Mouse (Mus musculus) small intestine, adult 2 months (tissue): Measurements from ENCODE around the gene P3h1. TPM values are rescaled to one million over a fixed set of nuclear protein-coding genes. Genes with fewer than 3 reads are reported as not detected.

Experiments
- H3K27ac ChIP-seq: fragments of 200-500 bp; 2 replicates; pipeline ENCODE4 v1.5.1; 2012; ENCODE audit warnings: low read depth, low read length, control low read depth, inconsistent platforms; ENCODE audit not compliant: insufficient read depth
- H3K27me3 ChIP-seq: fragments of 200-500 bp; 2 replicates; pipeline ENCODE4 v1.6.1; 2012; ENCODE audit warnings: mild to moderate bottlenecking, moderate library complexity, low read length, inconsistent platforms; ENCODE audit not compliant: control insufficient read depth, insufficient read depth
- H3K36me3 ChIP-seq: fragments of 200-500 bp; 2 replicates; pipeline ENCODE4 v1.6.1; 2012; ENCODE audit warnings: mild to moderate bottlenecking, low read length, control low read depth, inconsistent platforms; ENCODE audit not compliant: control insufficient read depth, insufficient read depth
- H3K4me1 ChIP-seq: fragments of 200-500 bp; 2 replicates; pipeline ENCODE4 v1.6.1; 2012; ENCODE audit warnings: low read length, inconsistent platforms, mixed read lengths; ENCODE audit not compliant: control insufficient read depth, insufficient read depth, insufficient read length
- H3K4me3 ChIP-seq: fragments of 200-500 bp; 2 replicates; pipeline ENCODE4 v1.5.1; 2012; ENCODE audit warnings: low read depth, mild to moderate bottlenecking, control low read depth, inconsistent platforms, low read length, moderate library complexity
- CTCF ChIP-seq: fragments of 200-500 bp; IDR thresholded peaks from 2 replicates; pipeline ENCODE4 v1.5.1; 2012; ENCODE audit warnings: low read depth, mild to moderate bottlenecking, control low read depth, inconsistent platforms, low read length, moderate library complexity, mixed read lengths; ENCODE audit not compliant: insufficient replicate concordance, insufficient read length; ENCODE audit errors: extremely low read depth
- POLR2A ChIP-seq: fragments of 200-500 bp; IDR thresholded peaks from 2 replicates; pipeline ENCODE4 v1.6.1; 2012; ENCODE audit warnings: low read depth, mild to moderate bottlenecking, control low read depth, inconsistent platforms, low read length, moderate library complexity
- whole genome bisulfite sequencing: fragments of 180-500 bp; shearing (Covaris S2); methylation state at CpG from one replicate; pipeline ENCODE4 v1.1.7; 2018; 5-methylcytosine and 5-hydroxymethylcytosine counted together
- polyA plus RNA-seq: library from polyadenylated mRNA; depleted of rRNA; stranded (reverse); fragments of >200 nt; gene quantifications from 2 replicates; pipeline ENCODE4 v1.2.3, GENCODE M21; 2012

Gene P3h1
- polyA plus RNA-seq, 1 experiment = 6.3 TPM

- no peak overlapping the region for H3K27ac ChIP-seq
Observed at GRCm38 (mm10) chr4:119257083-119257482, 24.4 kb downstream of the P3h1 start.

GRCm38 (mm10) chr4:119259344-119260254 is 26.9 kb downstream of the P3h1 start:
- TF ChIP-seq CTCF (no peak), POLR2A (no peak)
- WGBS = 85% methylated on average over 15 of the region's 15 CpGs
- Histone ChIP-seq H3K4me3 (no peak overlapping the region), H3K4me1 (no peaks in the 10 kb centered on the region; the same call in 1 of the 2 replicates), H3K36me3 (no peaks in the 10 kb centered on the region), H3K27me3 (no peaks in the 10 kb centered on the region), H3K27ac (no peak overlapping the region)

More at GRCm38 (mm10) chr4:119257083-119257482, 24.4 kb downstream of the P3h1 start:
- H3K36me3 ChIP-seq = no peaks in the 10 kb centered on the region
- no peak for TF ChIP-seq CTCF
- TF ChIP-seq POLR2A = no peak
- H3K4me1 ChIP-seq = no peaks in the 10 kb centered on the region; the same call in 1 of the 2 replicates
- WGBS = 47% methylated on average over 6 of the region's 6 CpGs
- no peaks in the 10 kb centered on the region for H3K27me3 ChIP-seq
- no peak overlapping the region for H3K4me3 ChIP-seq

- no peak for TF ChIP-seq CTCF
- TF ChIP-seq POLR2A = no peak
- Histone ChIP-seq H3K27ac (no peak overlapping the region), H3K27me3 (no peaks in the 10 kb centered on the region), H3K4me1 (no peaks in the 10 kb centered on the region; the same call in 1 of the 2 replicates), H3K36me3 (no peaks in the 10 kb centered on the region), H3K4me3 (no peak overlapping the region)
- WGBS = 58% methylated on average over 7 of the region's 7 CpGs
Observed at GRCm38 (mm10) chr4:119261087-119261713, 28.5 kb downstream of the P3h1 start.

- no peak overlapping the region for H3K27ac ChIP-seq
- TF ChIP-seq CTCF = no peak
- H3K36me3 ChIP-seq = no peaks in the 10 kb centered on the region
- WGBS = 89% methylated on average over 5 of the region's 5 CpGs
- H3K4me3 ChIP-seq = no peak overlapping the region
- H3K4me1 ChIP-seq = no peaks in the 10 kb centered on the region
- no peaks in the 10 kb centered on the region for H3K27me3 ChIP-seq
Observed at GRCm38 (mm10) chr4:119262483-119262882, 29.8 kb downstream of the P3h1 start.

GRCm38 (mm10) chr4:119263459-119263858 is 30.7 kb downstream of the P3h1 start:
- Histone ChIP-seq H3K27ac (no peak overlapping the region), H3K4me1 (no peaks in the 10 kb centered on the region), H3K36me3 (no peaks in the 10 kb centered on the region), H3K4me3 (no peak overlapping the region), H3K27me3 (no peaks in the 10 kb centered on the region)
- TF ChIP-seq POLR2A (no peak), CTCF (no peak)
- 62% methylated on average over 3 of the region's 3 CpGs for WGBS

- Histone ChIP-seq H3K27me3 (no peaks in the 10 kb centered on the region), H3K27ac (no peak overlapping the region), H3K4me3 (no peak overlapping the region), H3K36me3 (peaks cover 8% of the 10 kb centered on the region), H3K4me1 (no peaks in the 10 kb centered on the region)
- TF ChIP-seq CTCF (no peak), POLR2A (no peak)
- 56% methylated on average over 13 of the region's 13 CpGs for WGBS
Observed at GRCm38 (mm10) chr4:119266606-119267005, 33.9 kb downstream of the P3h1 start.

GRCm38 (mm10) chr4:119274627-119275026 is 41.9 kb downstream of the P3h1 start:
- TF ChIP-seq POLR2A (no peak), CTCF (no peak)
- 31% methylated on average over 1 of the region's 1 CpGs for WGBS
- H3K4me3 ChIP-seq = no peak overlapping the region
- peaks cover 57% of the 10 kb centered on the region for H3K36me3 ChIP-seq
- peaks cover 2% of the 10 kb centered on the region; the same call in 1 of the 2 replicates for H3K4me1 ChIP-seq
- peak overlapping the region; percentile 54 for H3K27ac ChIP-seq
- H3K27me3 ChIP-seq = no peaks in the 10 kb centered on the region
